Mouse (Mus musculus) cerebellum, adult 2 months (tissue): ENCODE data around the gene Mllt3.

Experiments used
- CTCF ChIP-seq: fragments of 200-500 bp; IDR thresholded peaks from 2 replicates; pipeline ENCODE4 v1.5.1; 2011; ENCODE audit warnings: low read depth, mild to moderate bottlenecking, control low read depth, low read length, moderate library complexity, borderline replicate concordance; ENCODE audit not compliant: insufficient read depth
- POLR2A ChIP-seq: fragments of 200-500 bp; IDR thresholded peaks from 2 replicates; pipeline ENCODE4 v1.6.1; 2011; ENCODE audit warnings: low read length, control low read depth, borderline replicate concordance; ENCODE audit not compliant: insufficient read depth

DNA sequence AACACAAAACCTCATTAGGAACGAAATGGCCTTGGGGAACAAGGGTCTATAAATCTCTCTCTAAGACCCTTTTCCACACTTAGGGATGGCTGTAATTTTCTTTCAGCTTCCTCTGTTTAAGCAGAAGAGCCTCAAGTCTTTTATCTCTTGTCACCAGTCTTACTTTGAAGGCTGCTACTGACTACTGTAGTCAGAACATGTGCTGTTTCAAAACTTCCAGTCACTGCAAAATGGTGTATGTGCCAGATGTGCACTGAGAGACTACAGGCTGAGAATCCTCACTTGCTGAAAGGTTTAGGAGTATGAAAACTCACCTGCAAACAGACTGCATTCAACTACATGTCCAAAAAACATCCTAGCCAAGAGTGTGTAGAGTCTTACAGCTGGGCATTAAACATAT lies 232.9 kb downstream of the Mllt3 start:
- TF ChIP-seq CTCF (no peak), POLR2A (no peak)
